Mouse (Mus musculus): Measurements from ENCODE around the gene Olfr267.

- TF ChIP-seq CTCF (IDR thresholded peaks at IDR 0.05; ENCODE audit: low read depth, low read length): no peak
- no peak for TF ChIP-seq POLR2A (IDR thresholded peaks at IDR 0.05; ENCODE audit: borderline replicate concordance, low read depth, low read length)
Measured at GRCm38 (mm10) chr4:58749510-58749909, 38.0 kb downstream of the Olfr267 start.
